Mouse (Mus musculus) heart, embryonic 15.5 days (tissue): Measurements from ENCODE around the gene Dgcr6. TPM values are rescaled to one million over a fixed set of nuclear protein-coding genes. Genes with fewer than 3 reads are reported as not detected.
"Not testable (repeated sequence)": the region's sequence is repeated elsewhere in the genome, so short reads cannot be mapped to it uniquely, and the experiment has no call there.

Experiments
- ATAC-seq: fragments of 200-750 bp; cut with Nextera tagmentation; replicated peaks from 2 replicates; pipeline ENCODE4 v1.8.0; 2017; ENCODE audit warnings: low read depth, moderate TSS enrichment; ENCODE audit not compliant: insufficient number of reproducible peaks, insufficient read depth, low FRiP score
- H3K27ac ChIP-seq: fragments of 300-500 bp; sonication (generic); 2 replicates; pipeline ENCODE4 v1.5.1; 2015; ENCODE audit warnings: mild to moderate bottlenecking, inconsistent platforms
- H3K27me3 ChIP-seq: fragments of 300-500 bp; sonication (generic); 2 replicates; pipeline ENCODE4 v1.6.1; 2015; ENCODE audit warnings: inconsistent platforms
- H3K36me3 ChIP-seq: fragments of 300-500 bp; sonication (generic); 2 replicates; pipeline ENCODE4 v1.6.1; 2015; ENCODE audit warnings: mild to moderate bottlenecking, inconsistent platforms
- H3K4me1 ChIP-seq: fragments of 300-500 bp; sonication (generic); replicated peaks from 2 replicates; pipeline ENCODE4 v1.6.1; 2015; ENCODE audit warnings: inconsistent platforms
- H3K4me2 ChIP-seq: fragments of 300-500 bp; sonication (generic); 2 replicates; pipeline ENCODE4 v1.6.1; 2015; ENCODE audit warnings: inconsistent platforms, mild to moderate bottlenecking, moderate library complexity
- H3K4me3 ChIP-seq: fragments of 300-500 bp; sonication (generic); 2 replicates; pipeline ENCODE4 v1.5.1; 2015; ENCODE audit warnings: mild to moderate bottlenecking, inconsistent platforms
- H3K9ac ChIP-seq: fragments of 300-500 bp; sonication (generic); 2 replicates; pipeline ENCODE4 v1.6.1; 2015; ENCODE audit warnings: mild to moderate bottlenecking, inconsistent platforms
- H3K9me3 ChIP-seq: fragments of 300-500 bp; sonication (generic); replicated peaks from 2 replicates; pipeline ENCODE4 v1.6.1; 2016; ENCODE audit warnings: inconsistent platforms
- WGBS: fragments of 180-500 bp; shearing (Covaris S2); methylation state at CpG from one replicate; pipeline ENCODE4 v1.1.7; 2015; ENCODE audit warnings: mixed read lengths; 5-methylcytosine and 5-hydroxymethylcytosine counted together
- polyA plus RNA-seq: library from polyadenylated mRNA; unstranded; fragments of >200 nt; fragmentation: Nextera tagmentation; extraction: Ambion mirVana; gene quantifications from 2 replicates; pipeline ENCODE4 v1.2.1, GENCODE M21; 2015

The Dgcr6 gene
- 55.8 and 60.4 TPM in 2 replicates for polyA plus RNA-seq

DNA sequence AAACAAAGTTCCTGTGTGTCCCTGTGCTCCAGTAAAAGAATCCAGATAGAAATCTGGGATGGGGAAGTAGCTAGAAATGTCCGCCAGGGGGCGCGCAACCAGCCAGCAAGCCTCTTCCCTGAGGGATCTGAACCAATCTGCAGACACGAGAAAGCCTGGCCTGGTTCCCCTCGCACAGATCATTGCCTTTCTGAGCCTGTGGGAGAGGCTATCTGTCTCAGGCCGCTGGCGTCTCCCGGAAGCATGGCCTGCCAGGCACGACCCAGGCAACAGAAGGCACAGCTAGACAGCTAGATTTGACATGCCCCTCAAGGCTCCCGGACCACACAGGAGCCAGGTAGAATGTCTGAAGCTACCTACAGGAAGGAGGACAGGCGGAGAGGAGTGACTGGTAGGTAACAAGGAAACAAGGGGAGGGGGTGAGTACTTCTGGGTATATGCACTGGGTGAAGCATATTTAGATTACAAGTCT is at the start of gene Dgcr6:
Gene Dgcr6, plus strand, starts transcription at position 130 of the 472 bp plus-strand sequence.
- Histone ChIP-seq H3K4me3 (no peak within 1 kb of the TSS), H3K9me3 (no peaks in the 10 kb centered on the region), H3K4me2 (no peak within 1 kb of the TSS; the same call in 1 of the 2 replicates), H3K4me1 (peaks cover 5% of the 10 kb centered on the region; the same call in 1 of the 2 replicates), H3K27ac (no peak within 1 kb of the TSS), H3K27me3 (no peaks in the 10 kb centered on the region), H3K36me3 (no peaks in the 10 kb centered on the region), H3K9ac (0 out of 2 replicates have a peak within 1 kb of the TSS, but pooled peaks have one; percentile 12)
- 13% methylated on average over 11 of the region's 11 CpGs for WGBS
- ATAC-seq: peak; percentile 53; the same call in 1 of the 2 replicates

DNA sequence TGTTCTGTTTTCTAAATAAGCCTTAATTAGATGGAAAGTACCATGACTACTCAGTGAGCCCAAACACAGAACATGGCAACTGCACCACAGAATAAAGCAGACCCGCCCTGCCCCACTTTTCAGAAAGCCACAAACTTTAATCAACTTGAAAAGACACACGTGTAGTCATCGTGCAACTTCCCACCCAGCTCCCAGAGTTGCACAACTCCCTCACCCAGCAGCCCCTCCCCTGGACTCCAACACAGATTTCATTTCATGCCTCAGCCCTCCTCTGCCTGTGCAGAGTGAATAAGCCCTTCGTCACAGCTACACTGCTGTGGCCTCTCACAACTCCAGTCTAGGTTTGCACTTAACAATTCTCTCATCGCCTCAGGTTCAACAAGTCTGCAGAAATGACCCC is 48.1 kb upstream of the Dgcr6 start:
- Histone ChIP-seq H3K4me1 (no peaks in the 10 kb centered on the region), H3K4me3 (no peak overlapping the region), H3K9me3 (no peaks in the 10 kb centered on the region), H3K27me3 (no peaks in the 10 kb centered on the region; the same call in 1 of the 2 replicates), H3K9ac (no peak overlapping the region), H3K36me3 (no peaks in the 10 kb centered on the region), H3K27ac (no peak overlapping the region), H3K4me2 (no peak overlapping the region)
- 82% methylated on average over 5 of the region's 5 CpGs for WGBS
- ATAC-seq: no peak

DNA sequence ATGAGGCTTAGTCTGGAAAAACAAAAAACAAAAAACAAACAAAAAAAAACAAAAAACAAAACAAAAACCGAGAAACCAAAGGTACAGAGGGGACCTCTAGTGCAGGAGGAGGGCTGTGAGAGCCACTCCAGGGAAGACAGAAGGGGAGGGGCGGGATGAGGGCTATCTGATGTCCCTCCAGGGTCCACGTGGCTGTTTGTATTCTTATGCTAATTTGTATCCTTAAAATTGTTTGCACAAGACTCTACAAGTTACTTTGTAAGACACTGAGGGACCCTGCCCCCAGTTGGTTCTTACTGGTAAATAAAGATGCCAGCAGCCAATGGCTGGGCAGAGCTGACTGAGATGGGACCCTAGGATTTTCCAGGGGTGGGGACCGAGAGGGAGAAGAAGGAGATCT is 45.6 kb upstream of the Dgcr6 start:
- Histone ChIP-seq H3K4me2 (no peak overlapping the region), H3K27me3 (no peaks in the 10 kb centered on the region), H3K9ac (no peak overlapping the region), H3K9me3 (no peaks in the 10 kb centered on the region), H3K36me3 (no peaks in the 10 kb centered on the region), H3K4me3 (no peak overlapping the region), H3K27ac (no peak overlapping the region), H3K4me1 (no peaks in the 10 kb centered on the region)
- 46% methylated on average over 4 of the region's 4 CpGs for WGBS
- no peak for ATAC-seq

DNA sequence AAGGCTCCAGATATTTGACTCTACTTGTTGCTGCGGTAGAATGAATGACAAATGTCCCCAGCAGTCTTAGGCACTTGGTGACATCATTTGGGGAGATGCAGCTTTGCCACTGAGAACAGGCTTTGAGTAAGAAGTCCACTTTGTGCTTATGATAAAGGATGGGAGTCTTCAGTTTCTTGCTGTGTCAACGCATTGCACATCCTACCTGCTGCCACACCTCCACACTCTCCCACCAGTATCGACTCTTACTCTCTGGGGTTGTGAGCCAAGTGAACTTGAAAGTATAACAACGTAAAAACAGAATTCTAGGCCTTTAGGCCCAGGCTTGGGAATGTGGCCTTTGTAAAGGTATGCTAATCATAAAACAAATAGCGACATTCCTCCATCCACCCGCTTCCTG is 41.6 kb upstream of the Dgcr6 start:
- H3K27me3 ChIP-seq: no peaks in the 10 kb centered on the region
- H3K9ac ChIP-seq: no peak overlapping the region
- 67% methylated on average over 6 of the region's 6 CpGs for WGBS
- no peaks in the 10 kb centered on the region for H3K4me1 ChIP-seq
- ATAC-seq: no peak
- H3K4me2 ChIP-seq: no peak overlapping the region
- H3K36me3 ChIP-seq: no peaks in the 10 kb centered on the region
- no peak overlapping the region for H3K4me3 ChIP-seq
- H3K27ac ChIP-seq: no peak overlapping the region
- no peaks in the 10 kb centered on the region for H3K9me3 ChIP-seq

DNA sequence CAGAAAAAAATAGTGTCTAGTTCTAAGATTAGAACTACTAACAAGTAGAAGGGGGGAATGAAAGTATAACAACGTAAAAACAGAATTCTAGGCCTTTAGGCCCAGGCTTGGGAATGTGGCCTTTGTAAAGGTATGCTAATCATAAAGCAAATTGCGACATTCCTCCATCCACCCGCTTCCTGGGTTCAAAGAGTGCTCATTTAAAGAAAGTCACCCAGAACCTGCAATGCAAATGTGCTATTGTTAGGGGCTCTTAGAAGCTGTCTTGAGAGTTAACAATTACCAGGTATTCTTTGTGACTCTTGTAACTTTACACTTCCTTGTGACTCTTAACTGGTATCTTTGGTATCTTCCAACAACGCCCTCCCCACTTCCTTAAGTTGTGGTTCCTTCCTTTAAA is 36.2 kb upstream of the Dgcr6 start:
- WGBS: 72% methylated on average over 4 of the region's 4 CpGs
- ATAC-seq, H3K4me3 ChIP-seq: not testable (repeated sequence)

DNA sequence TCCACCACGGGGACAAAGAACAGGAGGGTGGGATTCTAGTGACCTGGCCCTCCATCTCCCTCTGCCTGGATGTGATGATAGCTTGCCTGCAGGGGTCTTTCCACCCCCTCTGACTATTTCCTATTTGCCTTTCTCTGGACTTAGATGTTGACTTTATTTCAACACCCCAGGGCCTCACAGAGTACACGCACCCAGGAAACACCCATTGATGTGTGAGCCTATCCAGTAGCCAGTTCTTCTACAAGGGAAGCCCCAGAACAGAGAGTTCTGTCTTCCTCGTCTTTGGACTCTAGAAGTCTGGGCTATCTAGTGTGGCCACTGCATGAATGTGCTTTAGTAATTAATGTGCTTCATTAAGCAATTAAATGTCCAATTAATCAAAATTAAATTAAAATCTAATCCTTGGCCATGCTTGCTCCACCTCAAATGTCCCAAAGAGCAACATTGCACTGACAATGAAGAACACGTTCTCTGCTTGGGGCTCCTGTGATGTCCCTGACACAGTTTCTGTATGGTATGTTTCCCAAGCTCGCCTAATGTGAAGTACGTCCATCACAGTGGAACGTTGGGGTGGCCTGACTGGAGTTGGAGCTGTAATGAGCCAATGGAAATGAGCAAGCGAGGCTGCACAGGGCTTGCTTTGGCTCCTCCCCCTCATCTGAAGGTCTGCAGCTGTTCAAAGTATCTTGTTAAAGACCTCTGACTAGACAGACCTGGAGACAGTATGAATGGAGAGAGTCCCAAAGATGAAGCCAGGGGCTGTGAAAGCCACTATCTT is 29.7 kb upstream of the Dgcr6 start:
- no peak for ATAC-seq
- WGBS: 65% methylated on average over 8 of the region's 8 CpGs
- Histone ChIP-seq H3K4me1 (no peaks in the 10 kb centered on the region), H3K4me3 (no peak overlapping the region), H3K4me2 (no peak overlapping the region), H3K9ac (no peak overlapping the region), H3K9me3 (no peaks in the 10 kb centered on the region), H3K36me3 (no peaks in the 10 kb centered on the region), H3K27me3 (no peaks in the 10 kb centered on the region), H3K27ac (no peak overlapping the region)

More for the DNA sequence above, 36.2 kb upstream of the Dgcr6 start:
- not testable (repeated sequence) for H3K36me3 ChIP-seq, H3K9ac ChIP-seq, H3K4me2 ChIP-seq, H3K9me3 ChIP-seq, H3K27me3 ChIP-seq, H3K4me1 ChIP-seq, H3K27ac ChIP-seq

DNA sequence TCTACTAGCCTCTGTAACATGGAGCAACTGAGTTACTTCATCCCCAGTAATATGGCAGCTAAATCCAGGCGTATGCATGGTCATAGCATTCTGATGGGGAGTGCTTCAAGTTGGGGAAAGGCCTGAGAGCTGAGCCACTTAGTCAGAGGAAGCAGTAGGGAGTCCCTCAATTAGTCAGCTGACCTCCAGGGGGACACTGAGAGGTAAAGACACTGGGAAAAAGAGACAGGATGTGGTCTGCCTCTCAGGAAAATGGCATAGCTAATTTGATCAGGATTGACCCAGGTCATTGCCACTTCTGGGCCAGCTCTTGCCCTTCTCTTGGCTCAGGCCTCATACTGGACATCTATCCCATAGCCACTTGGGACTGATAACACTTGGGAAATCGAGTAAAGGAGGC is 25.3 kb upstream of the Dgcr6 start:
- Histone ChIP-seq H3K36me3 (no peaks in the 10 kb centered on the region), H3K9ac (no peak overlapping the region), H3K27ac (no peak overlapping the region), H3K4me1 (no peaks in the 10 kb centered on the region), H3K4me2 (no peak overlapping the region), H3K27me3 (no peaks in the 10 kb centered on the region), H3K9me3 (no peaks in the 10 kb centered on the region), H3K4me3 (no peak overlapping the region)
- ATAC-seq: no peak
- 60% methylated on average over 2 of the region's 2 CpGs for WGBS

DNA sequence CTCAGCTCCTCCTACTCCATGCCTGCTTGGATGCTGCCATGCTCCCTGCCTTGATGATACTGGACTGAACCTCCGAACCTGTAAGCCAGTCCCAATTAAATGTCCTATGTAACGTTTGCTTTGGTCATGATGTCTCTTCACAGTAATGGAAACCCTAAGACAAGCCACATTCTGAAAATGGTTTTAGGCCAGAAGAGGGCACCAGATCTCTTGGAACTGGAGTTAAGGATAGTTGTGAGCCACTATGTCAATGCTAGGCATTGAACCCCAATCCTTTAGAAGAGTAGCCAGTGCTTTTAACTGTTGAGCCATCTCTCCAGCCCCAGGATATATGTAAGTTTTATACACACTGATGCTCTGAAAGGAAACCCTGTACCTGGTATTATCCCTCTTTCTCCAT is 20.9 kb upstream of the Dgcr6 start:
- Histone ChIP-seq H3K9me3 (no peaks in the 10 kb centered on the region), H3K27me3 (peaks cover 7% of the 10 kb centered on the region; the same call in 1 of the 2 replicates), H3K4me2 (no peak overlapping the region), H3K36me3 (no peaks in the 10 kb centered on the region), H3K4me3 (no peak overlapping the region), H3K9ac (no peak overlapping the region), H3K27ac (no peak overlapping the region), H3K4me1 (no peaks in the 10 kb centered on the region)
- ATAC-seq: no peak
- 39% methylated on average over 2 of the region's 2 CpGs for WGBS

DNA sequence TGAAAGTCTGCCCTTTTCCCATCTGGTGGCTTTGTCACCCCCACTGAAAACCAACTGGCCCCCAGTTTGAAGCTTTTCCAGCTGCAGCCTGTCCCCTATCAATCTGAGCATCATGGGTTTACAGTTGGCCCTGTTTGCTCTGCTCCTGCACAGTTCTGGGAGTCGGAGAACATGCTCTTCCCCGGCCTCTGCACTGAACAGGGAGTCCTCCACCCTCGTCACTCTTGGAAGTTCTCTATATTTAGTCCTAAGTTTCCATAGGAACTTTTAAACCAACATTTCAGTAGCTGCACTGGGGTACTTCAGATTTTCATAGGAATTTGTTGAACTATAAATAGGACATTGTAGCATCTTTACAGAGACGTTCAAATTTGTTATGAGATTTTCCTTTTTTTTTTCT is 19.4 kb upstream of the Dgcr6 start:
- H3K4me3 ChIP-seq: no peak overlapping the region
- no peak overlapping the region for H3K9ac ChIP-seq
- H3K36me3 ChIP-seq: no peaks in the 10 kb centered on the region
- H3K27me3 ChIP-seq: peaks cover 20% of the 10 kb centered on the region
- WGBS: 38% methylated on average over 4 of the region's 4 CpGs
- H3K4me2 ChIP-seq: no peak overlapping the region
- no peak for ATAC-seq
- no peaks in the 10 kb centered on the region for H3K9me3 ChIP-seq
- H3K4me1 ChIP-seq: no peaks in the 10 kb centered on the region
- no peak overlapping the region for H3K27ac ChIP-seq

DNA sequence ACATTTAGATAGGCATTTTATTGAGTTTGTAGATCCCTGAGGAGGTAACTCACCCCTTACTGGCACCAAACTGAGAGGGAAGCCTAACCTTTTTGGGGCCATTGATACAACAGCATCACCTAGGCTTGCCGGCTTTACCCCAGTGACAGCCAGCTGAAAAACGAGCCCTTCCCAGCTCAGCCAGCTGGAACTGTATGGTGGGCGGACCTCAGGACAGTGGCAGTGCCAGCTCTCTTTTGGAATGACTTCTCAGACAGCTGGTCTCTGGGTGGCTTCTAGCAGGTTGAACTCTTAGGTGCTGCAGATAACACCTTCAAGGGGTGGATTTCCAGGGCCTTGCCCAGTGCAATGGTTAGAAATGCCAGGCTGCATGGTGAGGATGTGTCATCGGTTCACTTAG is 18.4 kb upstream of the Dgcr6 start:
- Histone ChIP-seq H3K9me3 (no peaks in the 10 kb centered on the region), H3K27ac (no peak overlapping the region), H3K4me2 (no peak overlapping the region), H3K4me3 (no peak overlapping the region), H3K4me1 (no peaks in the 10 kb centered on the region), H3K9ac (no peak overlapping the region), H3K36me3 (no peaks in the 10 kb centered on the region), H3K27me3 (peaks cover 25% of the 10 kb centered on the region)
- ATAC-seq: no peak
- 65% methylated on average over 4 of the region's 4 CpGs for WGBS

DNA sequence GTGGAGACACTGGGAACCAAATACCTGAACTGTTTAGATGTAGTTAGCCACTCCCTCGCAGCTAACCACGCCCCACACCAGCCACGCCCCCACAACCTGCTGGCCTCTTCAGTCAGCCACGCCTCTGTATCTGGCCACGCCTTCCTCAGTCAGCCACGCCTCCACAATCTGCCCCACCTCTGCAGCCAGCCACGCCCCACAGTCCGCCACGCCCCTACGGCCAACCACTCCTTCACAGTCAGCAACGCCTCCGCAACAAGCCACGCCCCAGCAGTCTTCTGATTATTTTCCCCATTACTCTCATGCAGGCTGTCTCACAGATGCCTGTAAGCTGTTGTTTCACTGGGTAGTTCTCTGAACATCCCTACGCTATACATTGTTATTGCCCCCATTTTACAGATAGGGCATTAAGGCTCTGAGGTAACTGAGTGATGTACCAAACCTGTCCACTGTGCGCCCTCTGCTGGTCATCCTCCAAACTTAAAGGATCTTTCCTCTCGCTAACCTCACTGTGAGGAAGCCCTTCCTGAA is 16.2 kb upstream of the Dgcr6 start:
- no peaks in the 10 kb centered on the region for H3K4me1 ChIP-seq
- H3K27ac ChIP-seq: no peak overlapping the region
- peaks cover 27% of the 10 kb centered on the region for H3K27me3 ChIP-seq
- H3K4me2 ChIP-seq: no peak overlapping the region
- no peaks in the 10 kb centered on the region for H3K9me3 ChIP-seq
- 19% methylated on average over 16 of the region's 16 CpGs for WGBS
- no peak overlapping the region for H3K4me3 ChIP-seq
- H3K36me3 ChIP-seq: no peaks in the 10 kb centered on the region
- no peak overlapping the region for H3K9ac ChIP-seq
- peak; percentile 50; the same call in 1 of the 2 replicates for ATAC-seq

DNA sequence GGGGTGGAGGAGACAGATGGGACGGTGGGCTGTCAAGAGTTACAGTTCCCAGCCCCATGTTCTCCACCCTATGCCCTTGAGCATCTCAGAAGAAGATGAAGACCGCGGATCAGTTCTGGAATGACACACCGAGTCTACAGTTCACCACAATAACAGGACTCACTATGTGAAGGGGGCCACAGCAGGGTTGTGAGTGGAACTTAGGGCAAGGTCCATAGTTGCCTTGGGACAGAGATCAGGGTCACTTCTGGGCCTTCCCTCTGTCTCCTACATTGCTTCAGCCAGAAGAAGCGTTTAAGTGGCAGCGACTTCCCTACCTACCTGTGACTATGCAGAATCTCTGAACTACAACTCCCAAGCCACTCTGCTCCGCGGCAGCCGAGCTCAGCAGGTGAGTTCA is 15.6 kb upstream of the Dgcr6 start:
- H3K4me3 ChIP-seq: no peak overlapping the region
- no peak for ATAC-seq
- no peaks in the 10 kb centered on the region for H3K36me3 ChIP-seq
- no peaks in the 10 kb centered on the region for H3K9me3 ChIP-seq
- H3K27me3 ChIP-seq: peaks cover 27% of the 10 kb centered on the region
- H3K4me1 ChIP-seq: no peaks in the 10 kb centered on the region
- no peak overlapping the region for H3K4me2 ChIP-seq
- WGBS: 46% methylated on average over 9 of the region's 9 CpGs
- H3K27ac ChIP-seq: no peak overlapping the region
- H3K9ac ChIP-seq: no peak overlapping the region
